Mouse (Mus musculus) myocyte (in vitro differentiated cells): Measurements from ENCODE around the gene Supt3.

Source experiments
- CEBPB ChIP-seq: IDR thresholded peaks from 2 replicates; pipeline ENCODE4 v1.6.1; 2011; ENCODE audit warnings: mild to moderate bottlenecking, moderate library complexity; ENCODE audit not compliant: poor library complexity, insufficient read depth, severe bottlenecking
- MYOD1 ChIP-seq, 3 experiments: IDR thresholded peaks; one replicate each; pipeline ENCODE4 v1.6.1; 2011; ENCODE audit warnings: control low read depth in 2 of 3, low read depth in 2 of 3, mild to moderate bottlenecking in 2 of 3, moderate library complexity in 1 of 3; ENCODE audit not compliant: insufficient read length in 2 of 3, control insufficient read depth in 1 of 3
- MYOG ChIP-seq, 3 experiments: IDR thresholded peaks; one replicate each; pipeline ENCODE4 v1.6.1; 2011; ENCODE audit warnings: control low read depth in 2 of 3, low read depth in 2 of 3, mild to moderate bottlenecking in 2 of 3; ENCODE audit not compliant: insufficient read length in 2 of 3, control insufficient read depth in 1 of 3, insufficient read depth in 1 of 3
- POLR2A ChIP-seq: IDR thresholded peaks from one replicate; pipeline ENCODE4 v1.6.1; 2011; ENCODE audit warnings: low read depth, mild to moderate bottlenecking, control low read depth, moderate library complexity; ENCODE audit not compliant: insufficient read length
- TCF12 ChIP-seq: IDR thresholded peaks from one replicate; pipeline ENCODE4 v1.6.1; 2011; ENCODE audit warnings: mild to moderate bottlenecking, control low read depth; ENCODE audit not compliant: poor library complexity, insufficient read depth, severe bottlenecking
- USF1 ChIP-seq: IDR thresholded peaks from one replicate; pipeline ENCODE4 v1.6.1; 2011; ENCODE audit warnings: low read depth, mild to moderate bottlenecking, control low read depth, moderate library complexity

DNA sequence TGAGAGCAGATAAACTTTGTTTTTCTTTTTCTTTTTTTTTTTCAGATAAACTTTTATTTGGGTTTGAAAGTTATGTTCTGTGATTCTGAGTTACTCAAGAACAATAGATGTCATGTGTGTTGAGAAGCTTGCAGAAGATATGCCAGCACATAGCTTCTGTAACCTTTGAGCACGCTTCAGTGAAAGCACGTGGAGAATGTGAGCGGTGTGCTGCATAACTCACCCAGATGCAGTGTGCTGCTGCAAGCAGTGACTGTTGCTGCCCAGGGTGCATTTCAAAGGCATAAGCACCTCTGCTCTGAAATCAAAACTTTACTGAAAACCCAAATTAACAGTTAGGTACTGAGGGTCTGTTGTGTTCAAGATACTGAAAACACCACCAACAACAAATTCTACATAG is 251.5 kb downstream of the Supt3 start:
- no peak for TF ChIP-seq POLR2A
- TF ChIP-seq MYOG (IDR thresholded peaks at IDR 0.05; ENCODE audit: control insufficient read depth in 1 of 3, insufficient read depth in 1 of 3, insufficient read length in 2 of 3, low read depth in 2 of 3): no peak
- TF ChIP-seq USF1: no peak
- no peak for TF ChIP-seq TCF12
- TF ChIP-seq CEBPB: no peak
- TF ChIP-seq MYOD1 (IDR thresholded peaks at IDR 0.05; ENCODE audit: control insufficient read depth in 1 of 3, insufficient read length in 2 of 3, low read depth in 2 of 3): no peak
